Mouse (Mus musculus): Measurements from ENCODE around the gene Cadm2.

Gene Cadm2

GRCm38 (mm10) chr16:66959146-66959545 is 661.6 kb downstream of the Cadm2 start:
- DNase-seq (ENCODE audit: low read depth, low spot score), result no peak

DNA sequence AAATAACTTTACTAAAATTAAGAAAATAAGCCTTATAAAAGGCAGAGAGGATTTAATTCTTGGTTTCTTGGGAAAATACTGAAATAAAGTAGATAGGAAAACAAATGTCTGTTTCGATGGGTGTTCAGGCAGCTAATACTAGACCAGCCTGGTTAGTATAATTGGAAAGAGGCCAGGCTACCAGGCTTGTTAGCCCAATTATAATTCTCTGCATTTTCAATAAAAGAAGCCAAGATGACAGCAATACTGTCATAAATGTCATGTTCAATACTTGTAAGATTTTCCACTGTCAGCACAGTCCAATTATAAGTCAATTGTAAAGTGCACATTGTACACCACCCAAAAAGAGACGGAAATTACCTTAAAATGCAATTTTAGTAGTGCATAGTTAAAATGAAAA is 664.8 kb downstream of the Cadm2 start:
- no peak for DNase-seq (ENCODE audit: low read depth, low spot score)

GRCm38 (mm10) chr16:66936332-66936731 is 684.4 kb downstream of the Cadm2 start:
- DNase-seq (ENCODE audit: low read depth, low spot score), result no peak

DNA sequence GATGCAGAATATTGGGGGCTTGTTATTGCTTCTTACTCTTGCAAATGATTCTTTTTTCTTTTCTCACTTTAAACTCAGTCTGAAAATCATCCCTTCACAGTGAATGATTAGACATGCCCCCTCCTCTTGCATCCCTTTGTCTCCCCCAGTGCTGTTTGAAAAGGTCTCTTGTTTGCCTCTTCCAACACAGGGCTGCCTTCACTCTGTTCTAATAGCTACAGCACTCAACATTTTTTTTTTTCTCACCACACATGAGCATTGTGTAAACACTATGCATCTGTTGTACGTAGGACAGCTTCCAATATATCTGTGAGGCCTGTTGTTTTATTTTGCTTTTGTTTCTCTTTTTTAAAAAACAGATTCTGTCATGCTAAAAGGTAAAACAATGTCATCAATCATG is 695.2 kb downstream of the Cadm2 start:
- DNase-seq (ENCODE audit: low read depth, low spot score), result no peak

GRCm38 (mm10) chr16:66922753-66923152 is 698.0 kb downstream of the Cadm2 start:
- no peak for DNase-seq (ENCODE audit: low read depth, low spot score)

DNA sequence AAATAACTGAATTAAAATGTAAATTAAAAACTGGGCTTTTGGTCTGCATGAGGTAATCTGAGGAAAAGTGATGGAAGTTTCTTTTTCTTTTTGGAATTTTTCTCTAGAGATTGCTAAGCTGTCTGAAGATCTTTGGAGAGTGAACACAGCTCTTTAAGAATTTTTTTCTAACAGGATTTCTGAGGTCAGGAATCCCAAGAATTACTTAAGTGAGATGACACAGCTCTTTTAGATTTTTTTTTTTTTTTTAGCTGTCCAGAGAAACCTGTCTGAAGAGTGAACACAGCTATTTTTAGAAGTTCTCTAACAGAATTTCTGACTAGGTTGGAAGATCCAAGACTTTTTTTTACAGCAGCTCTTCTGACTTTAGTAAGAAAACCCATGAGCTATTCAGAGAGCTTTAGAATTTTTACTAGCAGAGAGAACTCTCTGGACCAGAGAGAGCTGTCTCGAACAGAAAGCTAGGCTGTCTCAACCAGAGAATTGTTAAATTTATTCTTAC is 699.2 kb downstream of the Cadm2 start:
- DNase-seq (ENCODE audit: low read depth, low spot score), result no peak

DNA sequence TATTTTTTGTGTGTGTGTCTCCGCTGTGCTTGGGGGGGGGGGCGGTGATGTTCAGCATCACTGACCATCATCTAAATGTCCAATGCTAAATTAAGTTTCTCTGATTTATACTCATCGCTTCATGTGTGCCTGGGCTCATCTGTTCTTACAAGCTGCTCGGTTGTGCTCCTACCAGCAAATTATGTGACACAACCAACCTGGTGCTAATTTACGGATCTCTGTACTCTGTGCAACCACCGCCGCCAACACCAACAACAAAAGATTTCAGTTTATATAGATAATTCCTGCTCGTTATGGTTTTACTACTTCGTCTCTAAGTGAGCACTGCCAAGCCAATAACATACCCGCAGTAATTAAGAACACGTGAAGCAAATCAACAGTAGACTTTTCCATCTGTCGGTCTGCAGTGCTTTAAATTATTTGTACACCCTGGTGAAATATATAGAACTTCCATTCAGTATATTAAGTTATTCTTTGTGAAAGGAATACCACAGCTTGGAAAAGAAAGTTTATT is 700.8 kb downstream of the Cadm2 start:
- no peak for DNase-seq (ENCODE audit: low read depth, low spot score)

GRCm38 (mm10) chr16:66901801-66902200 is 718.9 kb downstream of the Cadm2 start:
- DNase-seq (ENCODE audit: low read depth, low spot score), result no peak

- no peak for DNase-seq (ENCODE audit: low read depth, low spot score)
Measured at GRCm38 (mm10) chr16:66900664-66901063, 720.0 kb downstream of the Cadm2 start.

DNA sequence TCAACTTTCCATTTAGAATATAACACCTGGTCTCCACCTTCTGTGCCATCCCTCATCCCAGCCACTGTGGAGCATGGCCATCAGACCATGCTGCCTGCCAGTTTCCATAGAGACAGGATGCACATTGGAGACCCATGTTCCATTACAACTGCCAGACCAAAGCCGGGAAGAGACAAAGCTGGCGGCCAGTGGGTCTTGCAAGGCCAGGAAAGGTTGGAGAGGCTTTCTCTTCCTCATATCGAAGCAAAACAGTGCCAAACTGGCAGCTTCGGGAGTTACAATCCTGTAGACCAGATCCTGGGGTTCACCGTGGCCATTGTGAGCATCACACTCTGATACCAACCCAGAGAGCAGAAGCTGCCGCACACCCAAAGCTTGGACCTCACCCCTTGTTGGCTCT is 728.3 kb downstream of the Cadm2 start:
- DNase-seq (ENCODE audit: low read depth, low spot score), result no peak

- no peak for DNase-seq (ENCODE audit: low read depth, low spot score)
Measured at GRCm38 (mm10) chr16:66891559-66892247, 729.0 kb downstream of the Cadm2 start.

DNA sequence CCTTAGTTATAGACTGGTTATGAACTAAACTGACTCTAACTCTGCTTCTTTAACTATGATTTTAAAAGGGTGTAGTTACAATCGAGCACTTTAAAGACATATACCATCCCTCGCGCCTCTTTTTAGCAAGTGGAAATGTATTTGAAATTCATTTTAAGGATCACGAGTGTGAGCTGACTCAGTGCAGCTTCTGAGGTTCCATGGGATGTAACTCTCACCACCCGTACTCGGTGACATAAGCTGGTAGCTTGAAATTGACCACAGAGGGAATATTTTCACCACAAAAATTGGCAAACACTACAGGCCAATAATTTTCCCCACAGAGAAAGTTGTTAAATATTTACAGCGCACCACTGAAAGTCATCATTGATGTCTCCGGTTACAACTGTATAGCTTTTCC is 730.8 kb downstream of the Cadm2 start:
- no peak for DNase-seq (ENCODE audit: low read depth, low spot score)

- no peak for DNase-seq (ENCODE audit: low read depth, low spot score)
Measured at GRCm38 (mm10) chr16:66882597-66882996, 738.1 kb downstream of the Cadm2 start.

GRCm38 (mm10) chr16:66871201-66871600 is 749.5 kb downstream of the Cadm2 start:
- DNase-seq (ENCODE audit: low read depth, low spot score), result no peak

DNA sequence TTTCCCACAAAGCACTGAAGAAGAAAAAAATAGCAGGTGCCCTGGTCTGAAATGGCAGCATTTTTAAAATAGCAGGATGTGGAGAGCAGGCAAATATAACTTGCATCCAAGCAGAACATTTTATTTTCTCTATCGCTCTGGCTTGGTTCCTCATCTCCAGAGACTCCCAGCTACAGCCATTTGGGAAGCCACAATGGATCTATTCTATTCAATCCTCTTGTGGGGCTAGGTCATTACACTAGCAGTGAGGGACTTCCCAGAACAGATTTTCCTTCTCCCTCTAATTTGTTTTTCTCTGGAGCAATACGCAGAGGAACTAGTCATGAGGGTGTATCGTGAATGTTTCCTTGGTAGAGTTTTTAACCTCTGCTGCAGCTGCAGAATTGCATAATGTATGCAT is 769.7 kb downstream of the Cadm2 start:
- DNase-seq (ENCODE audit: low read depth, low spot score), result no peak

- DNase-seq (ENCODE audit: low read depth, low spot score), result no peak
Measured at GRCm38 (mm10) chr16:66824866-66825265, 795.8 kb downstream of the Cadm2 start.

- no peak for DNase-seq (ENCODE audit: low read depth, low spot score)
Measured at GRCm38 (mm10) chr16:66811495-66811894, 809.2 kb downstream of the Cadm2 start.

- no peak for DNase-seq (ENCODE audit: low read depth, low spot score)
Measured at GRCm38 (mm10) chr16:66798204-66798603, 822.5 kb downstream of the Cadm2 start.

DNA sequence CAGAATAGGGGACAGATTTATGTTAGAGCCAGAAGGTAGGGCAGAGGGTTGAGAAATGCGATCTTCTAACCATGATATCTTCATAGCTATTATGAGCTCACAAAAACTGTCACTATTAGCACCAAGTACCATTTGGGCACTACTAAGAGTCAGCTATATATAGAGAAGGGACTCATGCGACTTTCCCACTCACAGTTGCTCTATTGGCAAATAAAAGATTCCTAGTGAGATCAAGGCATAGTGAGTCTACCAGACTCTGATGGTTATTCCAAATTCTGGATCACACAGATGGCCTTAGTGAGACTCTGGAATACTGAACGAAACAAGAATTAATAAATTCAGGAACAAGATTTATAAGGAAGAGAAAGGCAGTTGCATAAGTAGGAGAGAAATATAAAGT is 827.6 kb downstream of the Cadm2 start:
- no peak for DNase-seq (ENCODE audit: low read depth, low spot score)

DNA sequence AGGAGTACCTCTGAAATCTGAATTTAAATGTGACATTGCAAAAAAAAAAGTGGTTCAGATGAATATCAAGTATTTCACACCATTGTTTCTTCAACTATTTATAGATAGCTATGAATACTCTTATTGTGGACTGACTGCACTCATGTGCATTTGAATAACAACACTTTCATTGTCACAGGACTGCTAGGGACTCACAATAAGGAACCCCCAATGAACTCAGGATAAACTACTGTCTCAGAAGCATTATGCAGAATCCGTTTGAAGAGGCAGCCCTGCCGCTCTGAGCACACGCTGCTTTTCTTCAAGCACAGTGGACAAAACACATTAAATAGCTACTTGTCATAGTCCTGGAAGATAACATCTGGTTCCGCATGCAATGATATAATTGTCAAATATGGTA is 848.8 kb downstream of the Cadm2 start:
- no peak for DNase-seq (ENCODE audit: low read depth, low spot score)

DNA sequence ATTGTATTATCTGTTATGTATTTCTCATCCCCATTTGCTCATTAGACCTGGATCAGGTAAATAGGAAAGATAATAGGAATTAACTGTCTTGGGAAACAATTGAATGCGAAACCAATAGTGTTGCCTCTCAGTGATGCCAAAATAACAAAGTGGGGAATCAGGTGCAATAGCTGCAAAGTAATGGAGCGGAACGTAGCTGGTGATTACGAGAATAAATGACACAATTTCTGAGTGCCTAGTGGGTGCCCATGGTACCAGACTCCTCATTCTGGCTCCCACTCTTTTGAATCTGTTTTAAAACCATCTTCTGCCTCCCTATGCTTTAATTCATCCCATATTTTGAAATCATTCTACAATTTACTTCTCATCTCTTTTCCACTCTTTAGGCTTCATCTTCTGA is 851.2 kb downstream of the Cadm2 start:
- DNase-seq (ENCODE audit: low read depth, low spot score), result no peak

DNA sequence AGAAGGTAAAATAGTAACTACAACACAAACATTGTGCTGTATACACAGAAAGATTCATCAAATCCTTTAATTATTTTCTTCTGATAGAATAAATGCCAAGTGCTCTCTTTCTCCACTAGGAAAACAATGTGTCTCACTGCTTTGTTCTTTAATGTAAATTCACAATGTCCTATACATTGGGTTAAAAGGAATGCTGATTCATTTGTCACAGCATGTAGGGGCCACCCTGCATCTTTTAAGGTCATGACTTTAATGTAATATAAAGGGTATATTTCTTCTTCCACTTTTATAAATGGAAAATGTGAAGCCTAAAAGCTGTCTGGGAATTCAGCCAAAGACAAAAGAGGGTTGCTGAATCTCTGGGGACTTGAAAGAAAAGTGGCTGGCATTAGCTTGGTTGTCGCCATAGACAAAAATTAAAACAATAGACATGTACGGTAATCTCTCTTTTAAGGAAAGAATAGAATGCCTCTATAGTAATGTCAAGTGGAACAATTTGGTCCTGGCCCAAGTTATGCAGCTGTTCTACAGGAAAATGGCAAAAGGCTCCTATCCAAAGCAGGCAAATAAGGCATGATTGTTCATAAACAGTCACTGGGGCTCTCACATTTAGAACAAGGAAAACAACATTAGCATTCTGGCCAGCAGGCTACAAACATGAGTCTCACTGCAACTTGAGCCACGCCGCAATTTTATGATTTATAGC is 851.9 kb downstream of the Cadm2 start:
- DNase-seq (ENCODE audit: low read depth, low spot score), result no peak
